Mouse (Mus musculus): ENCODE data around the gene Cdk17. TPM values are rescaled to one million over a fixed set of nuclear protein-coding genes. Genes with fewer than 3 reads are reported as not detected.

Cdk17 gene
- total RNA-seq, 2 experiments from 2014 or later = 102 to 106 TPM

DNA sequence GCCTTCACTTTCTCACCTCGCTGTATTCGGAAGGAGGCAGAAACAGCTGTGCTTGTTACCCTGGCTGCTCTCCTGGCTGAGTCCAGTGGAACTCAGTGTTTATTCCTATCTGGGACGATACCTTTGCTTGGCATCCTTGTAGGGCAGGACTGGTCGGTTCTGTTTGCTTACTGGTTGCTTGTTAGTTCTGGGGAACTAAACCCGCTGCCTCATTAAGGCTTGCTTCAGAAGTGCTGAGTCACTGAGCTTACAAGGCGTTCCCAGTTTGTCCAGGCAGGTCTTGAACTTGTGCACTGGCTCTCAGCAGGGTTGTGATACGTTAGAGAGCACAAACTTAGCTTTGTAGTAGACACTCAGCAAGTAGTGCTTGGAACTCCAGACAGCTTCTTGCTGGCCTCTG, 52.7 kb downstream of the Cdk17 start:
- intact Hi-C loops (cut with DNase I) = loop anchor here (10.0 kb wide), 1 partner anchor 49 kb away; the partner anchor contains the start of gene Cdk17
- no peak for DNase-seq

DNA sequence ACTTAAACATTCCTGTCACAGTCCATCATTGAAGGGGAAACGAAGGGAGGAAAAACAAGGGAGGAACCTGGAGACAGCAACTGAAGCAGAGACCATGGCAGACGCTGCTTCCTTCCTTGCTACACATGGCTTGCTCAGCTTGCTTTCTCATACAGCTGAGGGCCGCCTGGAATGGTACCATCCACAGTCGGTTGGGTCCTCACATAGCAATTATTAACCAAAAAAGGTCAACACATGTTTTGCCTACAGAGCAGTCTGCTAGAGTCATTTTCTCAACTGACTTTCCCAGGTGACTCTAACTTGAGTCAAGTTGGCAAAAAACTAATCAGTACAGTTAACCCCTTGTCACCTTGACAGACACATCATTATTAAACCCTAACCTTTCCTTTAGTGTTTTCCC, 53.6 kb downstream of the Cdk17 start:
- intact Hi-C loops (cut with DNase I) = loop anchor here (10.0 kb wide), 1 partner anchor 49 kb away; the partner anchor contains the start of gene Cdk17

DNA sequence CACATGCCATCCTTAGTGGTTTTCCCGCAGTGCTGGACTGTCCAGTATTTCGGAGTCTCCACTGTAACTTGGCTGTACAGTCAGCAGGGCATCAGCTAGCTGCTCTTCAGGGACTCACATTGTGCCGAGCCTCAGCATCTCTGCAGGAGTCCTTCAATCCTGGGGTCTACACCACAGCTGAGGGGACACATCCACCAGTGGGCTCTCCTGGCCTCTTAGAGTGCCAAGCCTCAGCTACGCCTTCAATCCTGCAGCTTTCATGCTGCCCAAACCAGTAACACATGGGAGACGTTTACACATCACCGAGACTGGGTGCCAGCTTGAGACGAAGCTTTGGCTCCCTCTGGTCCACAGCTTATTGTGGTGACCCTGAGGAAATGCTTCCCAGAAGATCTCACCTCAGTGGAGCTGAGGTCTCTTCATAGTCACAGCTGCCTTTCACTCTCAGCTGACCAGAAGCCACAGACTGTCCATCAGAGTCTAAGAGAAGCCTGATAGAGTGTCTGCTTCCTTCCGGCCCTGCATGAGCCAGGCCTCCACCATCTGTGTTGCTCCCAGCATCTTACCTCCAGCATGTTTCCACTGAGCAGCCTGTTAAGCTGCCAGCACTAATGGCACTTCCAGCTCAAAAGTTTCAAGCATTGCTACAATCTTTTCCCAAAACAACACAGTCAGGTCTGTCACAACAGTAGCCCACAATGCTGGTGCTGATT, 54.5 kb downstream of the Cdk17 start:
- intact Hi-C loops (cut with DNase I) = loop anchor here (10.0 kb wide), 1 partner anchor 50 kb away; the partner anchor contains the start of gene Cdk17
- no peak for DNase-seq

More for the DNA sequence above, 53.6 kb downstream of the Cdk17 start:
- DNase-seq = no peak

DNA sequence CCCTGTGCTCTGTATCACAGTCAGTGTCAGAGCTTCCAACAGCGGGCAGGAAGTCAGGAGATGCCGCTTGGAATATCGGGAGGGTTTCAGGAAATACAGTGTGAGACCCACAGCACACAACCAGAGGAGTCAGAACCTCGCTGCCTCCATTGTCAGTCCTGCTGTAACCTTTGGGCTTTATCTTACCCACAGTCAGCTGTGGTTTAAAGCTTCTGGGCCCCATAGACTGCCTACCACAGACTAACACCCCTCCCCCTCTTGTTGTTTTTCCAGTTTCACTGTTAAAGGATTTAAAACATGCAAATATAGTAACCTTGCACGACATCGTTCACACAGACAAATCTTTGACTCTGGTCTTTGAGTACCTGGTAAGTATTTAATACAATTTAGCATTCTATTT, 65.1 kb downstream of the Cdk17 start:
- intact Hi-C loops (cut with DNase I) = no loop called here
- no peak for DNase-seq

DNA sequence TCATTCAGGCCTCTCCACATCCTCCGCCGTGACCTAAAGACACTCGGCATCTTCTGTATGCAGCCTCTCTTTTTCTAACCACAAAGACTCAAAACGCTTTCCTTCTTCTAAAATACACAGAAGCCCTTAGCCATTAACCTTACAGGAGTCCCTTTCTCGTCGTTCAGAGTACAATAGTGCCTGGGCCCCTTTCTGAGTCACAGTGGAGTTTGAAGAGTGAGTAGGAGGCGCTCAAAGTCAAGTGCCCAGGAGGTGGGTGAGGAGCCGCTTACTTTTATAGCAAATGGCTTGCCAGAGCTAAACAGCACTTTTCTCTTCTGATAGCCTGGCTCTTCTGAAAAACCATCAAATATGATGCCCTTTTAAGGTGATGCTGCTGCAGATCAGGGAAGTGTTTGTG, 67.2 kb downstream of the Cdk17 start:
- DNase-seq = no peak
- intact Hi-C loops (cut with DNase I) = no loop called here

DNA sequence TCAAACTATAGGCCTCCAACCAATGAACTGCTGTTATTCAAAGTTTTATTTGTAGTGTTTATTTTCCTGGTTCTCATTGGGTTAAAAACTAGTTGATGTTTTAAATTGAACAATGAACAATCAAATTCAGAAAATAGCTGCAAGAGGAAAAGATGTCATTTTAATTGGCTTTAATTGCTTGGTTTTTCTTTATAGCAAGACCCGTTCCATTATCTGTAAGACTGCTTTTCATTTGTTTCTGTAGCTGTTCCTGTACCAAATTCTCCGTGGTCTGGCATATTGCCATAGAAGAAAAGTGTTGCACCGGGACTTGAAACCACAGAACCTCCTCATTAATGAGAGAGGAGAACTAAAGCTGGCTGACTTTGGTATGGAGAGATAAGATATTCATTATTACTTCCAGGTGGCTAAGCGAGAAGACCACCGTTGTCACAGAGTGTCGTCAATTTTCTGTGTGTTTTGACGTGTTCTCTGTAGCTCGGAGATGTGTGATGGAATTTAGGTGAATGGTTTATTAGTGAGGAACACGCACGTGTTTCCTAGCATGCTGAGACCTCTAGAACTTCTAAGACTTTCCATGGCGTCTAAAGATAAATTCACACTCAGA, 67.8 kb downstream of the Cdk17 start:
- DNase-seq = no peak
- intact Hi-C loops (cut with DNase I) = no loop called here

DNA sequence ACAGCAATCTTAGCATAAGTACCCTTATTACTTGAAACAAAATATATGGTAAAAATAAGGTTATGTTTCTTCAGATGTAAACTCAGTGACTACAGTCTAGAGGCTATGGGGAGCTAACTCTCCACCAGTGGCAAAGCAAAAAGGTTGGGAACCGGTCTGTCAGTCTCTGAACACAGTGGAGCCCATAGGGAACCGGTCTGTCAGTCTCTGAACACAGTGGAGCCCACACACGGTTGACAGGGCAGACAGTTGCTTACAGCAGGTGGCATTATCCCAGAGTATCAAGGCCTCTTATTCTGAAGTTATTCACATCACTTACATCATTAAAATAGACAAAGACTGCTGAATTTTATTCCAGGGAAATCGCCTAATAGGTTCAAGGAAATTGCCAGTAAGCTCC, 70.8 kb downstream of the Cdk17 start:
- no peak for DNase-seq
- intact Hi-C loops (cut with DNase I) = no loop called here

DNA sequence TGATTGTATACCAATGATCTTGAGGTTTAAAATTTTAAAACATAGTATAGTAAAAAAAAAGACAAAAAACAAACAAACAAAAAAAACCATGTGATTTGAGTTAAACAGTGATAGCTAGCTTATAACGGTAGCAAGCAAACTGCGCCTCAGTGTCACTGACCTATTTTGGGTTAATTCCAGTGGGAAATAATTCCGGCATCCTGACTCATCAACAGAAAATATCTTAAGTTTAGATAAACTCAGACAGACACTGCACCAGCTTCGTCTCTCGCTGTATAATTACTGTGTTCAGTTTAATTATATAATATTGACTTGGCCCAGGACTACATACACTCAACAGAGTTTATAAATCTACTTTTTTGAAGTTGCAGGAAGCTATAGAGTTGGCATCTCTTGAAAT, 71.2 kb downstream of the Cdk17 start:
- no peak for DNase-seq
- intact Hi-C loops (cut with DNase I) = no loop called here

DNA sequence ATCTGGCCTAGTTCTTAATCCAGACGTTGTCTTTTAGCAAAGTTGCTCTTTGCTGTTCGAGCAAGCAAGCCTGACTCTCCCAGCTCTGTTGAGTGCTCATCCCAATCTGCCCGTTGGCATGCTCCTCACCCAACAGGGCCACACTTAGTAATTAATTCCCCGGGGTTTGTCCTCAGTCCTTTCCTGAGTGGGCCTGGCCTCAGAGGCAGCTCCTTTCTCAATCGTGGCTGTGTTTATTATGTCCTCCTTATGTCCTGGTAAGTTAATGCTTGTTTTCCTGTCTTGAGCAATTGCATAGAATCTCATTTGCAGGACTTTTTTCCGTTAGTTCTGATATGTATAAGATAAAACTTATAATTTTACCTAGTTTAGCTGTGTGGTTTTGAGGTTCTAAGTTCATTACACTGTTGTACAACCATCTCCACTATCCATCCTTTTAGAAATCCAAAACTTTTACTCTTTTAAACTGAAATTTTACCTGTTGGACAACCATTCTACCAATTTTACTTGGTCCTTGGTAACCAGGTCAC, 73.1 kb downstream of the Cdk17 start:
- no peak for DNase-seq
- intact Hi-C loops (cut with DNase I) = no loop called here

DNA sequence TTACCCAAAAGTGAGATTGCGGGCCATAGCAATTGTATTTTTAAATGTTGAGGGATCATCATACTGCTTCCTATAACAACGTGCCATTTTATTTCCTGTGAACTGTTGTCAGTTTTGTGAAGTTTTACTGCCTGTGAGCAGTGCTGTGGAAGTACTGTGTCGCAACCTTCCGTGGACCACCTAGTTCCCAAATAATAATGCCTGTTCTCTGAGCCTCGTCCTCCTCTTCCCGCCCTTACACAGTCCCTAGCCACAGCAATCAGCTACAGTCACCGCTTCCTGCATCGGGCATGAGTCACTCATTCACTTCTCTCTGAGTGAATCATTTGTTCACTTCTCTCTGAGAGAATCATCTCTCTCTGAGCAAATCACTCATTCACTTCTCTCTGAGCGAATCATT, 74.0 kb downstream of the Cdk17 start:
- no peak for DNase-seq
- intact Hi-C loops (cut with DNase I) = no loop called here

DNA sequence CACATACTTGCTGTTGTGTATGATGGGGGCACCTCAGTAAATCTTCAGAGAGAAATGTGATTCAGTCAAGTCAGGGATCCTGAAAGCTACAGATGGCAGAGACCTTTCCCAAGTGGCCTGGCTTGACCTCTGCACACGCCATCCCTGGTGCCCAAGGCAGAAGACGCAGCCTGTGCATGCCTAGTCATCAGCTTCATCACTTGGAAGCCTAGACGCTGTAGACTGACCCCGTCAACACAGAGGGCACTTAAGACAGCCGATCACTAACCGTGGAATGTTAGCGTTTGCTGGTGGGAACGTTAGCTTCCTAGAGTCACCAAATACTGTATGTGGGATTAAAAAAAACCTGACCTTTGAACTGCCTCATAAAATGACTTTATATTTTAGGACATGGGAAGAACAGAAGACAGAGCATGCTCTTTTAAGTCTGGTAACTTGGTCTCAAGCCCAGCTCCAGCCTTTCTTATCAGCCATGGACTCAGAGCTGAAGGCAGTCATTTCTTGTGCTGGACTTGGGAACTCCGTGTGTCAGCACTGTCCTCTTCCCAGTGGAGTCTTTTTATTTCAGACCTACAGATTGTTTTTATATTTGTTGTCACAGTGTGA, 78.6 kb downstream of the Cdk17 start:
- DNase-seq = no peak
- intact Hi-C loops (cut with DNase I) = no loop called here

DNA sequence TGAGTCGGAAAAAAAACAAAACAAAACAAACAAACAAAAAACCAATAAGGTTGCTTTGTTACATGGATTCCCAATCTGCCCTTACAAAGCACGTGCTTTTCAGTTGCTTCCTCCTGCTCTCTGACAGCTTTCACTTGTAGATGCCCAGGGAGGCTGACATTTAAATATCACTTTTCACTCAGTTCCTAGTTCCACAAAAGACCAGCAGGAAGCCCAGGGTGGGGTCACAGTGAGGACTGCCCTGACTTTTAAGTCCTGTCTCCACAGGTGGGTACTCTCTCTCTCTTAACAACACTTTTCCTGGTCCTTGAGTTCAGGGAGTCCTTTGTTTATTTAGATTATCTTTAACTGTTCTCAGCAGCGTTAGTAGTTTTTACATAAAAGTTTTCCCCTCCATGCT, 81.5 kb downstream of the Cdk17 start:
- DNase-seq = no peak

DNA sequence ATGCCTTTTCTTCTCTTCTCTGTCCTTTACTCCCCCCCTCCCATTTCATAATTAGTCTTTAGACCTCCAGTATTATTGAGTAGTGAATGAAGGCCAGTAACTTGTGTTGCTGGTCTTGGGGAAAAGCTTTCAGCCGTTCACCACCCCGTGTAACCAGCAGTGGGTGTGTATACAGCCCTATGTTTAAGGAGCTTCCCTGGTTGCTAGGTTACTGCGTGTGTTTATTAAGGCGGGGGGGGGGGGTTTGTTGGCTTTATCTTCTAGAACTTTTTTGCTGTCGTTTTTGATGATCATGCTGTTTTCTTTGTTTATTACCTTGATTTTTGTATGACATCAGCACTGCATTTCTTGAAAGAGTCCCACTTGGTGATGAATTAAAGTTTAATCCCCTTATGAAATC, 82.2 kb downstream of the Cdk17 start:
- no peak for DNase-seq
- intact Hi-C loops (cut with DNase I) = no loop called here

More for the DNA sequence above, 81.5 kb downstream of the Cdk17 start:
- intact Hi-C loops (cut with DNase I) = no loop called here

DNA sequence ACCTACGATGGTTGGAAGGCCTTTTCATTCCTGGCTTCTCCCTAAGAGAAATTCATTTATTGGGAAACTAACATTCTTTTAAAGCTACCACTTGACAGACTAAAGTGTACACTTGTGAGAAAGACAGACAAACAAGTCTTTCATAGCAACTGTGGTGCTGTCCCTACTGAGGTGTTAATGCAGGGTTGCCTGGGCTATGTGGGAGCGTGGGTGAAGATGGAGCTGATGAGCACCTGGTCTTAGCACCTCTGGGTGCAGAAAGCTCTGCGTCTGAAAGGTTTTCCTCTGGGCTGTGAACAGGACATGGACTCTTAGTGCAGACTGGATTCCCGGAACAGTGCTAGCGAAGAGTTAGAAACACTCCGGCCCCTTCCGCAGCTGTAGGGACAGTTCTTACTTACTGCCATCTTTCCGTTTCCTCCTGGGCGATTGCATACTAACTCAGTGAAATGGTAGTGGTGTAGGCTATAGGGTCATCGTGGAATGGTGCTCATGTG, 83.6 kb downstream of the Cdk17 start:
- intact Hi-C loops (cut with DNase I) = no loop called here
- DNase-seq = no peak

DNA sequence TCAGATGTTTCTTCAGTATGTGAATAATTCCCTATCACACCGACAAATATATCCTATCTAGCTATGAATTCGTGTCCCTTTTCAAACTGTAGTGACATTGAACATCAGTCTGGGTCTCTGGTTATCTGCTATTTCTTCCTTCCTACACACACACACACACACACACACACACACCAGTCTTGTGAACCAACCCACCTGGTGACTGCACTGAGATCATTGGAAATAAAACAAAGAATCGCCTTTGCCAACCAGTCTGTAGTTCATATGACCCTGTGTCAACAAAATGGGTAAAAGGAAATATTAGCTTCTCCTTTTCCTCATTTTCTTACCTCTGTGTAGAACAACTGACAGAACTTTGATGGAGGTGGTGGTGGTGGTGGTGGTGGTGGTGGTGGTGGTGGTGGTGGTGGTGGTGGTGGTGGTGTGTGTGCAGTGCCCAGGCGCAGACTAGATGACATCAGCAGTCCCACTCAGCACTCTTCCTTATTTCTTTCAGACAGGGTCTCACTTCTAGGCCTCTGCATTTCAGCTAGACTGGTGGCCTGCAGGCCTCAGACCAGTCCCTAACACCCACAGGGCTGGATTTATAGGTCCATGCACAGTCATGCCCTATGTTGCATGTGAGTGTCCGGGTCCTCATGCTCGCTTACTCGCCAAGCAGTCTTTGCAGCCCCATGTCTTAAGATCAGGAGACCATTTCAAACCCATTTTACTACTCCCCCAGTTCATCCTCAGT, 85.7 kb downstream of the Cdk17 start:
- intact Hi-C loops (cut with DNase I) = no loop called here
- no peak for DNase-seq

DNA sequence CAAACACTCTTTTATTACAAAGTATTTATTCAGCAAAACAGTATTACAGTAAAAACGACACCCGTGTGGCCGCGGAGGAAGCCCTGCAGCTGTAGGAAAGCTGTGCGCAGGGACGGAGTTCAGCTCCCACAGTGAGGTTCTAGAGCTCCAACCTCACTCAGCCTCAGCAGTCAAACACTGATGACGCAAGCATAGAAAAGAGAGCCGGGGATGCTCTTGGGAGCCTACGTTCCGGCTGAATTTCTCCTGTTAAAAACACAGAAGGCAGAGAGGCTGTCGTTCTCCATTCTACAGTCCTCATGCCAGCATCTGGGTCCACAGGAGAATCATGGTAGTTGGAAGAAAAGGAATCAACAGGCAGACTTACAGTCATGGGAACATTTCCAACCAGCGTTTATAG, 86.7 kb downstream of the Cdk17 start:
- intact Hi-C loops (cut with DNase I) = no loop called here
- DNase-seq = no peak

DNA sequence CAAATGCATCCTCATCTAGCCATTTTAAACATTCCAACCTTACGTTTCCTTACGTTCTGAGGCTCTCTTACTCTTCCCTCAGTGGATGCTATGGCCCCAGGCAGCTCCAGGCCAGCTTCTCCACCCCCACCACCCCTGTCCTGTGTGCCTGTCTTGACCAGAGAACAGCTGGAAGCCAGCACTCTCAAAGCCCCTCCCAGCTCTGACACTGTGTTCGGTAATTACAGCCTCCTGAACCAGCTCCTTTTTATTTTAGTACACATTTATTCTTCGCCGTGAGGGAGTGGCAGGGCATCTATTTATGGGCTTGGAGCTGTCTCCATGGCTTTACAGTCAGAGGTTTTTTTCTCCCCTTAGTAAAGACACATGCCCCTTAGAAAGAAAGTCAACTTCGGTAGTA, 87.2 kb downstream of the Cdk17 start:
- no peak for DNase-seq
- intact Hi-C loops (cut with DNase I) = no loop called here

DNA sequence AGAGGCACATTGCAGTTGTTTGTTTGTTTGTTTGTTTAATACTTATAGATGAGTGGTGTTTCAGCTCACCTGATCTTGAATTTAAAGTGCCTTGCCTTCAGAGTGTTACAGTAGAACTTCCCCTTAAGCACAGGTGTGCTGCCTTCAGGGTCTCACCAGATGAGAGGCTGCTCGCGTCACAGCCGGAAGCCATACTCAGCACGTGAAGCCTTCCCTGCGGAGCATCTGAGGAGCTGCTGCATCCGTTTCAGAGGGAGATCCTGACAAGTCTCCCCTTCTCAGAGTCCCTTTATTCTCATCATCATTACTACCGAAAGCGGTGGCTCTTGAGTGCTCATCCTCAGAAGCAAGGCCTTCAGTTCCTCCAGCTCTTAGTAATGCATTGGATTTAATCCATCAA, 87.7 kb downstream of the Cdk17 start:
- DNase-seq = no peak
- intact Hi-C loops (cut with DNase I) = no loop called here

DNA sequence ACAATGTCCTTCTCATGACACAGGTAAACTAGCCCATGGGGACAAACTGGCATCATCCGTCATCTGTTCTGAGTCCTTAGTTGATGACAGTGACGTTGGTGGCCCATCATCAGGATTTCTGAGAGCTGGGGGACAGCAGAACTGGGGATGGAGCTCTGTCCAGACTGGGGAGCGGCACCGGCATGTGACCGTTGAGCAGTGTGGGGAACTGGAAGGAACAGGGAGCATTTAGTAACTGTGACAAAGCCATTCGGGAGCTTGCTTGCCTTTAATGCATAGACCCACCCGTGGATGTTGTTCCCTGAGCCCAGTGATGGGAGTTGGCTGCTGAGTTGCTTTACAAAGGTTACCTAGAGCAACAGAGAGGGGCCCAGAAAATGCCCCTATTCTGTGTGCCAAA, 89.2 kb downstream of the Cdk17 start:
- DNase-seq = no peak

DNA sequence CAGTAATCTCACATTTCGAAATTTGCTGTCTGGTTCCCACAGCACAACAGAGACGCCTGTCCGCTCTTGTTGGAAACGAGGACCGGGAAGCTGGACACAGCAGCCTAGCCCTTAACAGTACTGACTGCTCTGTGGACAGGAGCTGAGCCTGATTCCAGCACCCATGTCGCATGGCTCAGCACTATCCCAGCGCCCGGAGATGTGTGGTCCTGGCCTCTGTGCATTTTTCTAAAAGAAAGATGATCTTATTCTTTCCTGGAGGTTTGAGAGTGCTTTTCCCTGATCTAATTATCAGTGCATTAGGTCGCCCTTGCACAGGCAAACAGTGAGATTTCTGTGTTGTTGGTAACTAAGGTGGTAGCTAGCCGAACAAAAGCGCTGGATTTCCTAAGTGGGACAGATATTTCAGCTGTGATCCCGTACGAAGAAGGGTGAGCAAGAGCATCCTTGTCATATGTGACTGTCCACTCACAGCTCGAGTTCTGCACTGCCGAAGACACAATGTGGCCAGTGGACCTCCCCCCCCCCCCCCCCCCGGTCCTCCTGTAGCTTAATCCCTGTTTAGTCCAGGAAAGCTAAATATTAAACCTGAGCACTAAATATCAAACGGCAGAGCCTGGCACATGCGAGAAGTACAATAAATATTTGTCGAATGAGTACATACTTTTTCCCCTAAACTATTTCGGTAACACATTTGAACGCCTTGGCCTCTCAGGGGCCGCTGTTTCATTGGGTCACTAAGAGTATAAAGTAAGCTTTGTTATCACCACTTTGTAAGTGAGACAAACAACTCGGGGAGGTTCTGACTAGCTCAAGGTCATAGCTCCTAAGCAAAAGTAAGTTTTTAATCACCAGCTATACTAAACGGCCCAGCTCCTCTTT, 90.0 kb downstream of the Cdk17 start:
- no peak for DNase-seq
- intact Hi-C loops (cut with DNase I) = no loop called here

More for the DNA sequence above, 89.2 kb downstream of the Cdk17 start:
- intact Hi-C loops (cut with DNase I) = no loop called here
